Mouse (Mus musculus): Measurements from ENCODE around the gene Slc17a1.

GRCm38 (mm10) chr13:23868790-23869533 is 1.4 kb downstream of the Slc17a1 start:
- TF ChIP-seq POLR2A (IDR thresholded peaks at IDR 0.05; ENCODE audit: insufficient read depth, low read depth, low read length) (no peak), CTCF (IDR thresholded peaks at IDR 0.05; ENCODE audit: insufficient read depth, low read depth, low read length) (no peak)

Measured in olfactory bulb, adult 2 months (tissue).